Mouse (Mus musculus) Muller cell, postnatal 12 days (primary cell): ENCODE measurements around the gene Ddx18.

Experiments
- DNase-seq: peaks from one replicate; pipeline ENCODE4 v3.0.0-alpha.2; 2015; ENCODE audit errors: inconsistent ontology term

Gene Ddx18

DNA sequence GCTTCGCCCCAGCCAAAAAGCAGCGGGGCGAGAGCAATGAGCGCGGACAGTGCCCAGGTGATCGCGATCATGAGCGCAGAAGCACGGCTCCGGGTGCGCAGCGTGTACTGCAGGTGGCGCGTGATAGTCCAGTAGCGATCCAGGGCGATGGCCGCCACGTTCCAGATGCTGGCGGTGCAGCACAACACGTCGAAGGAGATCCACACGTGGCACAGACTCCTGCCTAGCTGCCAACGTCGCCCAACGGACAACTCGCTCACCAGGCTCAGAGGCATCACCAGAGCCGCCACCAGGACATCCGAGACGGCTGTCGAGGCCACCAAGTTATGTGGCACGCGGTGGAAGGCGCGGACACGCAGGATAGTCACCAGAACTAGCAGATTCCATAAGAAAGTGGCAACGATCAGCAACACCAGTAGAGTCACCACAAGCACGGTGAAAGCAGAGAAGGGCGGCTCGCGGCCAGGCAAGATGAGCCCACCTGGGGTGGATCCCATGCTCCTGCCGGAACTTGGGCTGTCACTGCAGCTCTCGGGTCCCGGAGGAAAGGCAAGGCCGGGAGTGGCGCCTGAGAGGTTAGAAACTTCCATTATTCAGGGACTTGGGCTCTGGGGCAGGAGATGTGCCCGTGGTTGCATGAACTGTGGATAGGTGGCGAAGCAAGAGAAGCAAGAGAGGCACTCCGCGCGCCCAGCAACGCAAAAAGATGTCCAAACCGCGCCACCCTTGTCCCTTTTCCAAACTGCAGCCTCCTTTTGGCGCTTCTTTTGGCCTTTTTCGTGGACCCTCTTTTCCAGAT lies 40.0 kb downstream of the Ddx18 start:
- peak; percentile 5 for DNase-seq

DNA sequence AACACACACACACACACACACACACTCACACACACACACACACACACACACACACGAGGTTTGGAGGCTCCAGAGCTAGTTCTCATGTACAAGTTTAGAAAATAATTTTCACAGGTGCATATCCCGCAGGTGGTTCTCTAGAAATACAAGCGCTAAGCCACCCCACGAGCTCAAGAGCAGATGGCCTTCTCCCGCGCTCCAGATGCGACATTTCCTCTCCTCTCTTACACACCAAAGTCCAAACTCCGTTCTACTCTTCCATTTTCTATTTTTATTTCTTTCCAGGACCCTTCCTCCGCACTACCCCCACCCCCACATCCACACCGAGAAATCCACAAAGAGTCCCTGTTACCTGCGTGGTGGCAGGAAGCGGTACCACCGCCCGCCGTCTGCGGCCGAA lies 40.7 kb downstream of the Ddx18 start:
- DNase-seq = no peak

DNA sequence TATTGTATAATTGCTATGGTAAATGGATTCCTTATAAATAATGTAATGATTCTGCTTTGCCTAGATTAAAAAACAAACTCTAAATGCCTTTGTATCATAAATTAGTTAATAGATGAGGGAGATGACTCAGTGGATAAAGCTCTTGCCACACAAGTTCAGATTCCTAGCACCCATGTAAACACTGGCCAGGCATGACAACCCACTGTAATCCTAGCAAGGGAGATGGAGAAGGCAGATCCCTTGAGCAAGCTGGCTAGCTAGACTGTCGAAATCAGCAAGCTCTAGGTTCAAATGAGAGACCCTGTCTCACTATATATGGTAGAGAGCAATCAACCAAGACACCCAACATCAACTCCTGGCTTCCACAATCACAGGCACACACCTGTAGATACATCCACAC lies 49.2 kb downstream of the Ddx18 start:
- no peak for DNase-seq

DNA sequence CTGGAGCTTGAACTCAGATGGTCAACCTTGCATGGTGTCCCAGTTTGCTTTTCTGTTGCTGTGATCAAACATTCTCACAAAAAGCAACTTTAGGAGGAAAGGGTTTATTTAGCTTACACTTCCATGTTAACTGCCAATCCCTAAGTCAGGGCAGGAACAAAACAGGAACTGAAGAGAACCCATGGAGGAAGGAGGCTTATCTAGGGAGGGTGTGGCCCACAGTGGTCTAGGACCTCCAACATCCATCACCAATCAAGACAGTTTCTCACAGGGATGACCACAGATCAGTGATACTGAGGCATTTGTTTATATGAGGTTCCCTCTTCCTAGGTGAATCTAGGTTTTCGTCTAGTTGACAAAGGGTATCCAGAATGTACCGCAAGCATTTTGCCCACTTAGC lies 55.8 kb downstream of the Ddx18 start:
- no peak for DNase-seq

DNA sequence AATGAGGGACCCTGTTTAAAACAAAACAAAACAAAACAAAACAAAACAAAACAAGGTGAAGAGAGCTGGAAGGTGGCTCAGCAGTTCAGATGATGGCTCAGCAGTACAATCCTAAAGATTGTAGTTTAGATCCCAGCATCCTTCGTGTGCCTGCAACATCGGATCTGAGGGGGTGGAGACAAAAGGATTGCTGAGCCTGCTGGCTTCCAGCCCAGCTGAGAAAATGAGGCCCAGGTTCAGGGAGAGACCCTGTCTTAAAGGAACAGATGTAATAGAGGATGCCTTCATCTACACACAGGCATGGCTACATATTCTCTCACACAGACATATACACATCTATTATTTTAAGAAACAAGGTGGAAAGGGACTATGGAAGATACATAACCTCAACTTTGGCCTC lies 56.6 kb downstream of the Ddx18 start:
- DNase-seq = no peak

DNA sequence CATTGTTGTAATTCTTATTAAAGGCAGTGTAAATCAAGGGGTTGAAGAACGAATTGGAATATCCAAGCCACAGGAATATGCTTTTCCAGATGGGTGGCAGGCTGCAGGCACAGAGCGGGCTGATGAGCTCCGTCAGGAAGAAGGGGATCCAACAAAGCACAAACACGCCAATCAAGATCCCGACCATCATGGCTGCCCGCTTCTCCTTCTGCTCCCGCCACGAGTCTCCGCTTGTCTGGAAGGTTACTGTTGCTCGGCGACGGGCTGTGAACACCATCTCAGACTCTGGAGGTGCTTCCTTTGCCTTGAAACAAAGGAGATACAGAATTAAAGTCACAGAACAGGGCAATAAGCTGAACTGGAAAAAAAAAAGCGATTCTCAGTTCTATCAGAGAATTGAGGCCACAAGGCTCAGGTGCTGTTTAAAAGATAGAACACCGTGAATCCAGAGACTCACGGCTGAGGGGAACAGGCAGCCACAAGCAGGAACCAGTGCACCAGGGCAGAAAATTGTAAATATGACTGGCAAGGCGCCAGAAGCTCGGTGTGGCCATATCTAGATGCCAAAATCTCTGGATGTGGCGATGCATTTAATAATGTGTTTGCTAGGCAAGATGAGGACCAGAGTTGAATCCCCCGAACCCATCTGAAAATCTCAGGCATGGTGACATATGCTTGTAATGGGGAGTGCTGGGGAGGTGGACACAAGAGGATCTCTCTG lies 57.2 kb downstream of the Ddx18 start:
- no peak for DNase-seq

DNA sequence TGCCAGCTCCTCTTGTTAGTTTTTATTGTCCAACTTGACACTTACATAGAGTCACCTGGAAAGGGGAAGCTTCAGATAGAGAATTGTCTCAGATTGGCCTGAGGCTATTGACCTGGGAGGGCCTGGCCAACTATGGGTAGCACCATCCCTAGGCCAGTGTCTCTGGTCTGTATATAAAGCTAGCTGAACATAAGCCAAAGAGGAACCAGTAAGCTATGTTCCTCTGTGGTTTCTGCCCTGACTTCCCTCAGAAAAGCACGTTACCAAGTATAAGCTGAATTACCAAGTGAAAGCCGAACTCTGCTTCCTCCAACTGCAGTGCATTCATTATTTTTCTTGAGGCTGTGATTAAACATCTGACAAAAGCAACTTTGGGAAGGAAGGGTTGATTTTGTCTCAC lies 59.1 kb downstream of the Ddx18 start:
- DNase-seq = no peak
